27 mouse cellular contexts compared by ENCODE assay signal in the genomic region with DNA sequence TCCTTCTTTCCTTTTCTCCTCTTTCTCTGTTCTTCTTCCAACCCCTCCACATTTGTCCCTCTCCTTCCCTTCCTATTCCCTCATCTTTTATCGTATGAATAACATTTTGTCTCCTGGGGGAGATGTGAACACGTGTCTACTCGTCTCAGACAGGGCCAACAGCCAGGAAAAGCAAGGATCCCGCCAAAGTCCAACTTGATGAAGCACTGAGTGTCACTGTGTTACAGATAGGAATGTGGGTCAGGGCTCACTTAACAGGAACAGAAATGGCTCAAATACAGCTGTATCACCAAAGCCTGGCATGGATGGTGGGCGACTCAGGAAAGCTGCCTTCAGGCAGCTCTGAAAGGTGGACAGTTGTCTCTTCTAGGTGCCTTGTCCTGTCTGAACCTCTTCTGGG. TPM values are rescaled to one million over a fixed set of nuclear protein-coding genes. Genes with fewer than 3 reads are reported as not detected.
DNase-seq lines count a peak whose midpoint lies in the region; ATAC-seq and TF ChIP-seq lines count a peak whose summit lies in the region.
"Had no signal": no experiment of that assay in that cellular context is flagged by ENCODE, and none has a peak within 500 bp of the region (broad histone marks: within the 10 kb centered on the region; RNA-seq: fewer than 3 reads in every experiment).

No protein-coding gene starts in this region.

- TF ChIP-seq EP300 in CH12.LX (IDR thresholded peaks at IDR 0.05; ENCODE audit: low read length): no peak
- no peak for TF ChIP-seq EP300 in liver, postnatal 0 days (IDR thresholded peaks at IDR 0.05; ENCODE audit: low read depth)

- no peak overlapping the region for H3K9ac ChIP-seq in heart, embryonic 11.5 days (ENCODE audit: low read depth, low read length)
- H3K9ac ChIP-seq in liver, embryonic 13.5 days: no peak overlapping the region
- no peak overlapping the region for H3K9ac ChIP-seq in CH12.LX (ENCODE audit: insufficient read depth, low read depth)
- no peak overlapping the region for H3K9ac ChIP-seq in liver, postnatal 0 days (replicated peaks)
- H3K9ac ChIP-seq in neural tube, embryonic 15.5 days (replicated peaks): no peak overlapping the region
- H3K9ac ChIP-seq: embryonic facial prominence, embryonic 15.5 days; forebrain, embryonic 13.5 days; limb, embryonic 13.5 days; liver, embryonic 15.5 days; midbrain, embryonic 12.5 days; neural tube, embryonic 13.5 days; stomach, embryonic 15.5 days had no signal

- peak overlapping the region; percentile 32; the same call in 1 of the 2 replicates for H3K27ac ChIP-seq in heart, embryonic 11.5 days (ENCODE audit: low read depth, low read length)
- H3K27ac ChIP-seq in liver, embryonic 13.5 days: 0 out of 2 replicates have a peak overlapping the region, but pooled peaks have one; percentile 75
- H3K27ac ChIP-seq in CH12.LX (ENCODE audit: insufficient read depth, low read depth): peak overlapping the region; percentile 99
- peak overlapping the region; percentile 65; the same call in 1 of the 2 replicates for H3K27ac ChIP-seq in liver, postnatal 0 days (ENCODE audit: low read depth)
- no peak overlapping the region for H3K27ac ChIP-seq in neural tube, embryonic 15.5 days (replicated peaks)
- H3K27ac ChIP-seq: embryonic facial prominence, embryonic 10.5 days; embryonic facial prominence, embryonic 15.5 days; forebrain, embryonic 13.5 days; limb, embryonic 13.5 days; midbrain, embryonic 12.5 days; neural tube, embryonic 13.5 days; stomach, embryonic 15.5 days had no signal

- TF ChIP-seq RAD21 in CH12.LX (IDR thresholded peaks at IDR 0.05; ENCODE audit: low read depth, low read length): no peak

- H3K4me3 ChIP-seq in heart, embryonic 11.5 days (ENCODE audit: low read depth, low read length): no peak overlapping the region
- no peak overlapping the region for H3K4me3 ChIP-seq in liver, embryonic 13.5 days (replicated peaks)
- peak overlapping the region in 1 of 3 experiments; percentile 35 for H3K4me3 ChIP-seq in CH12.LX (replicated peaks in 1 of 3; ENCODE audit: low read depth in 2 of 3, low read length in 2 of 3, poor library complexity in 1 of 3)
- H3K4me3 ChIP-seq in liver, postnatal 0 days (ENCODE audit: low read depth, low read length): no peak overlapping the region
- H3K4me3 ChIP-seq in neural tube, embryonic 15.5 days (replicated peaks): no peak overlapping the region
- H3K4me3 ChIP-seq: embryonic facial prominence, embryonic 10.5 days; embryonic facial prominence, embryonic 15.5 days; forebrain, embryonic 13.5 days; heart, embryonic 10.5 days; limb, embryonic 13.5 days; liver, embryonic 15.5 days; midbrain, embryonic 12.5 days; neural tube, embryonic 13.5 days; stomach, embryonic 15.5 days had no signal

- no peaks in the 10 kb centered on the region for H3K9me3 ChIP-seq in heart, embryonic 11.5 days (replicated peaks; ENCODE audit: control insufficient read depth, low read length)
- H3K9me3 ChIP-seq in liver, embryonic 13.5 days (replicated peaks): no peaks in the 10 kb centered on the region
- H3K9me3 ChIP-seq in CH12.LX (replicated peaks; ENCODE audit: low read length): peaks cover 16% of the 10 kb centered on the region
- 0 out of 2 replicates have a peak, but pooled peaks cover 2% of the 10 kb centered on the region for H3K9me3 ChIP-seq in liver, postnatal 0 days (ENCODE audit: low read length)
- H3K9me3 ChIP-seq in neural tube, embryonic 15.5 days (replicated peaks): no peaks in the 10 kb centered on the region
- H3K9me3 ChIP-seq: embryonic facial prominence, embryonic 15.5 days; heart, embryonic 10.5 days; limb, embryonic 13.5 days; liver, embryonic 15.5 days; midbrain, embryonic 12.5 days; neural tube, embryonic 13.5 days; stomach, embryonic 15.5 days had no signal

- no peak for TF ChIP-seq CTCF in CH12.LX (conservative IDR thresholded peaks at IDR 0.05 in 1 of 2, IDR thresholded peaks at IDR 0.05 in 1 of 2; ENCODE audit: low read depth in 2 of 2, low read length in 2 of 2)
- TF ChIP-seq CTCF in liver, postnatal 0 days (IDR thresholded peaks at IDR 0.05; ENCODE audit: low read depth): no peak

- WGBS in heart, embryonic 11.5 days (ENCODE audit: insufficient replicate concordance): 78% methylated on average over 5 of the region's 5 CpGs
- WGBS in liver, embryonic 13.5 days (ENCODE audit: insufficient replicate concordance): 68% methylated on average over 5 of the region's 5 CpGs
- 80% methylated on average over 5 of the region's 5 CpGs for WGBS in liver, postnatal 0 days (ENCODE audit: insufficient replicate concordance)
- WGBS in neural tube, embryonic 15.5 days: 90% methylated on average over 5 of the region's 5 CpGs

- no peak overlapping the region for H3K4me2 ChIP-seq in heart, embryonic 11.5 days
- no peak overlapping the region for H3K4me2 ChIP-seq in liver, embryonic 13.5 days
- peak overlapping the region; percentile 72; the same call in 1 of the 2 replicates for H3K4me2 ChIP-seq in CH12.LX (ENCODE audit: insufficient read depth, low read depth, poor library complexity, severe bottlenecking)
- no peak overlapping the region for H3K4me2 ChIP-seq in liver, postnatal 0 days (ENCODE audit: low read depth, low read length)
- H3K4me2 ChIP-seq in neural tube, embryonic 15.5 days: no peak overlapping the region
- H3K4me2 ChIP-seq: embryonic facial prominence, embryonic 15.5 days; forebrain, embryonic 13.5 days; limb, embryonic 13.5 days; midbrain, embryonic 12.5 days; neural tube, embryonic 13.5 days; stomach, embryonic 15.5 days had no signal

- in situ Hi-C loops in CH12.LX (cut with MboI; ENCODE audit: low pct_ligation_motif_present, low pct_unique_long_range_greater_than_20kb, low sequenced_read_pairs): no loop called here

- H3K79me2 ChIP-seq in CH12.LX (replicated peaks; ENCODE audit: control insufficient read depth, extremely low read depth, insufficient read depth, poor library complexity, severe bottlenecking): peaks cover 86% of the 10 kb centered on the region

- intact Hi-C loops in heart, postnatal 14 days (cut with DNase I): no loop called here

- no peak for DNase-seq in heart, postnatal 14 days
- DNase-seq in liver, embryonic 13.5 days: no peak
- DNase-seq in liver (no peak), CH12.LX (ENCODE audit: extremely low read depth) (no peak)
- no peak for DNase-seq in liver, postnatal 0 days
- DNase-seq: adrenal gland, postnatal 25 days; cerebellum, adult 2 months; cerebellum, postnatal 25 days; gastrocnemius, postnatal 14 days; heart, postnatal 10 days; kidney, adult 2 months; kidney, postnatal 4 days; thymus, postnatal 14 days had no signal

- H3K36me3 ChIP-seq in heart, embryonic 11.5 days (ENCODE audit: control insufficient read depth, insufficient read depth, low read length): no peaks in the 10 kb centered on the region
- H3K36me3 ChIP-seq in liver, embryonic 13.5 days: no peaks in the 10 kb centered on the region
- peaks cover 30 to 69% of the 10 kb centered on the region in 2 experiments for H3K36me3 ChIP-seq in CH12.LX (replicated peaks in 1 of 2; ENCODE audit: control insufficient read depth in 1 of 2, insufficient read depth in 1 of 2, low read length in 1 of 2)
- peaks cover 10% of the 10 kb centered on the region for H3K36me3 ChIP-seq in liver, postnatal 0 days (replicated peaks; ENCODE audit: insufficient read depth, low read length)
- no peaks in the 10 kb centered on the region for H3K36me3 ChIP-seq in neural tube, embryonic 15.5 days
- H3K36me3 ChIP-seq: embryonic facial prominence, embryonic 10.5 days; embryonic facial prominence, embryonic 15.5 days; heart, embryonic 10.5 days; limb, embryonic 13.5 days; midbrain, embryonic 12.5 days; neural tube, embryonic 13.5 days; stomach, embryonic 15.5 days had no signal

- H3K27me3 ChIP-seq in heart, embryonic 11.5 days (ENCODE audit: control insufficient read depth, insufficient read depth, low read length): no peaks in the 10 kb centered on the region
- no peaks in the 10 kb centered on the region for H3K27me3 ChIP-seq in liver, embryonic 13.5 days
- H3K27me3 ChIP-seq in CH12.LX (replicated peaks): no peaks in the 10 kb centered on the region
- H3K27me3 ChIP-seq in liver, postnatal 0 days (ENCODE audit: insufficient read depth, low read length): no peaks in the 10 kb centered on the region
- no peaks in the 10 kb centered on the region for H3K27me3 ChIP-seq in neural tube, embryonic 15.5 days (replicated peaks)
- H3K27me3 ChIP-seq: embryonic facial prominence, embryonic 15.5 days; forebrain, embryonic 13.5 days; limb, embryonic 13.5 days; liver, embryonic 15.5 days; midbrain, embryonic 12.5 days; neural tube, embryonic 13.5 days; Patski; stomach, embryonic 15.5 days had no signal

- ATAC-seq in heart, embryonic 11.5 days (replicated peaks; ENCODE audit: insufficient number of reproducible peaks, low FRiP score, low TSS enrichment): no peak
- no peak for ATAC-seq in liver, embryonic 13.5 days (ENCODE audit: low read depth)
- ATAC-seq in liver, postnatal 0 days: no peak
- no peak for ATAC-seq in neural tube, embryonic 15.5 days (ENCODE audit: low FRiP score)
- ATAC-seq: forebrain, embryonic 13.5 days; hindbrain, embryonic 16.5 days; Patski had no signal

- no peak for TF ChIP-seq POLR2A in CH12.LX (IDR thresholded peaks at IDR 0.05; ENCODE audit: low read depth, low read length)

- H3K4me1 ChIP-seq in heart, embryonic 11.5 days (ENCODE audit: control insufficient read depth, insufficient read depth, low read length): no peaks in the 10 kb centered on the region
- H3K4me1 ChIP-seq in liver, embryonic 13.5 days (replicated peaks): peaks cover 33% of the 10 kb centered on the region
- H3K4me1 ChIP-seq in CH12.LX (ENCODE audit: control insufficient read depth in 1 of 2, insufficient read depth in 2 of 2): peaks cover 54 to 83% of the 10 kb centered on the region in 2 experiments
- H3K4me1 ChIP-seq in liver, postnatal 0 days (ENCODE audit: insufficient read depth): peaks cover 16% of the 10 kb centered on the region; the same call in 1 of the 2 replicates
- H3K4me1 ChIP-seq in neural tube, embryonic 15.5 days: no peaks in the 10 kb centered on the region
- H3K4me1 ChIP-seq: embryonic facial prominence, embryonic 10.5 days; embryonic facial prominence, embryonic 15.5 days; forebrain, embryonic 13.5 days; heart, embryonic 10.5 days; limb, embryonic 13.5 days; midbrain, embryonic 12.5 days; neural tube, embryonic 13.5 days; stomach, embryonic 15.5 days had no signal

- dilution Hi-C loops in CH12.LX (cut with MboI; ENCODE audit: extremely low pct_ligation_motif_present, extremely low pct_unique_long_range_greater_than_20kb, low sequenced_read_pairs): no loop called here

RNA-seq across cellular contexts. Expression of a gene that starts 10.4 kb away (rescaled TPM):
- 1.7 and 2.2 TPM in 2 replicates for polyA plus RNA-seq in heart, embryonic 11.5 days (2014; fragmentation: Nextera tagmentation; extraction: Ambion mirVana)
- 1 to 10 TPM; 2.2 to 5.5 TPM for total RNA-seq in heart, postnatal 14 days (2021)
- 11.6 and 12.5 TPM in 2 replicates for polyA plus RNA-seq in liver, embryonic 13.5 days (2015; fragmentation: Nextera tagmentation; extraction: Ambion mirVana)
- total RNA-seq in CH12.LX (2012; rRNA removed): 84.3 and 108 TPM in 2 replicates
- total RNA-seq in CH12.LX (2014; rRNA removed): 60.3 and 66.7 TPM in 2 replicates
- 90.9 and 99.8 TPM in 2 replicates for polyA plus RNA-seq in CH12.LX (2012; ENCODE audit: insufficient read length, low read depth)
- polyA plus RNA-seq in liver, postnatal 0 days (2015; fragmentation: Nextera tagmentation; extraction: Ambion mirVana): 13.1 and 14.1 TPM in 2 replicates
- 1.6 and 10.9 TPM in 2 replicates for polyA plus RNA-seq in neural tube, embryonic 15.5 days (2015; fragmentation: Nextera tagmentation; extraction: Ambion mirVana)
- polyA plus RNA-seq: C2C12, Patski had no signal

RNA-seq across cellular contexts. Expression of a gene that starts 40.0 kb away (rescaled TPM):
- 35.1 and 36.9 TPM in 2 replicates for polyA plus RNA-seq in heart, embryonic 11.5 days (2014; fragmentation: Nextera tagmentation; extraction: Ambion mirVana)
- total RNA-seq in heart, postnatal 14 days (2021): 10 to 100 TPM; 72.3 to 77.5 TPM
- polyA plus RNA-seq in liver, embryonic 13.5 days (2015; fragmentation: Nextera tagmentation; extraction: Ambion mirVana): 10.4 and 11.9 TPM in 2 replicates
- 22.9 and 25.2 TPM in 2 replicates for total RNA-seq in CH12.LX (2012; rRNA removed)
- total RNA-seq in CH12.LX (2014; rRNA removed): 21.5 and 22.1 TPM in 2 replicates
- polyA plus RNA-seq in CH12.LX (2012; ENCODE audit: insufficient read length, low read depth): 40.0 and 44.6 TPM in 2 replicates
- polyA plus RNA-seq in liver, postnatal 0 days (2015; fragmentation: Nextera tagmentation; extraction: Ambion mirVana): 9.3 TPM in 2 replicates
- 9.3 and 15.9 TPM in 2 replicates for polyA plus RNA-seq in neural tube, embryonic 15.5 days (2015; fragmentation: Nextera tagmentation; extraction: Ambion mirVana)

RNA-seq across cellular contexts. Expression of a gene that starts 41.0 kb away (rescaled TPM):
- polyA plus RNA-seq in heart, embryonic 11.5 days (2014; fragmentation: Nextera tagmentation; extraction: Ambion mirVana): 24.0 and 24.7 TPM in 2 replicates
- total RNA-seq in heart, postnatal 14 days (2021): 10 to 100 TPM; 25.9 to 26.8 TPM
- polyA plus RNA-seq in liver, embryonic 13.5 days (2015; fragmentation: Nextera tagmentation; extraction: Ambion mirVana): 13.7 and 15.2 TPM in 2 replicates
- total RNA-seq in CH12.LX (2012; rRNA removed): 23.6 and 32.0 TPM in 2 replicates
- total RNA-seq in CH12.LX (2014; rRNA removed): 17.4 and 20.2 TPM in 2 replicates
- polyA plus RNA-seq in CH12.LX (2012; ENCODE audit: insufficient read length, low read depth): 25.0 and 26.0 TPM in 2 replicates
- polyA plus RNA-seq in liver, postnatal 0 days (2015; fragmentation: Nextera tagmentation; extraction: Ambion mirVana): 9.0 and 9.2 TPM in 2 replicates
- polyA plus RNA-seq in neural tube, embryonic 15.5 days (2015; fragmentation: Nextera tagmentation; extraction: Ambion mirVana): 23.3 and 27.6 TPM in 2 replicates
